Mouse (Mus musculus) ES-E14 (cell line): Measurements from ENCODE around the gene Cav1. TPM values are rescaled to one million over a fixed set of nuclear protein-coding genes. Genes with fewer than 3 reads are reported as not detected.
A peak's percentile ranks its signal among the peaks of the same experiment; 100 is the strongest.

ENCODE experiments used
- DNase-seq: peaks from one replicate; pipeline ENCODE4 v3.0.0-alpha.2; 2013; ENCODE audit warnings: low read depth, low spot score
- H3K27ac ChIP-seq: 2 replicates; pipeline ENCODE4 v1.5.1; 2012; ENCODE audit warnings: low read depth, mild to moderate bottlenecking, low read length, moderate library complexity, mixed read lengths; ENCODE audit not compliant: poor library complexity, insufficient read depth, severe bottlenecking
- H3K36me3 ChIP-seq: 2 replicates; pipeline ENCODE4 v1.6.1; 2012; ENCODE audit warnings: mild to moderate bottlenecking, low read length, moderate library complexity, mixed read lengths; ENCODE audit not compliant: control insufficient read depth, poor library complexity, insufficient read depth, severe bottlenecking
- H3K4me1 ChIP-seq, 2 experiments: fragments of 150-350 bp in 1 of 2; sonication (generic) in 1 of 2; 2 replicates each; pipeline ENCODE4 v1.6.1; 2012; ENCODE audit warnings: low read length in 2 of 2, mild to moderate bottlenecking in 1 of 2, mixed read lengths in 1 of 2; ENCODE audit not compliant: control insufficient read depth in 2 of 2, insufficient read depth in 2 of 2, poor library complexity in 1 of 2
- H3K4me3 ChIP-seq, 2 experiments: fragments of 150-350 bp in 1 of 2; sonication (generic) in 1 of 2; 2 replicates each; pipeline ENCODE4 v1.5.1; 2012; ENCODE audit warnings: low read length in 2 of 2, low read depth in 1 of 2, mild to moderate bottlenecking in 1 of 2, mixed read lengths in 1 of 2; ENCODE audit not compliant: insufficient read depth in 1 of 2, poor library complexity in 1 of 2, severe bottlenecking in 1 of 2
- H3K9ac ChIP-seq: 2 replicates; pipeline ENCODE4 v1.6.1; 2012; ENCODE audit warnings: low read depth, mild to moderate bottlenecking, low read length, mixed read lengths; ENCODE audit not compliant: poor library complexity, insufficient read depth, severe bottlenecking
- H3K9me3 ChIP-seq: fragments of 150-350 bp; sonication (generic); 2 replicates; pipeline ENCODE4 v1.6.1; 2012; ENCODE audit warnings: low read depth, mild to moderate bottlenecking, low read length; ENCODE audit not compliant: control insufficient read depth, insufficient read depth
- CHD2 ChIP-seq: IDR thresholded peaks from 2 replicates; pipeline ENCODE4 v1.6.1; 2014; ENCODE audit warnings: mild to moderate bottlenecking, low read depth, low read length, inconsistent platforms
- HCFC1 ChIP-seq: IDR thresholded peaks from 2 replicates; pipeline ENCODE4 v1.6.1; 2012; ENCODE audit warnings: low read length, inconsistent platforms, borderline replicate concordance; ENCODE audit not compliant: insufficient read depth
- MAFK ChIP-seq: IDR thresholded peaks from 2 replicates; pipeline ENCODE4 v1.6.1; 2014; ENCODE audit warnings: mild to moderate bottlenecking, low read depth, low read length, inconsistent platforms; ENCODE audit not compliant: insufficient read depth
- ZC3H11A ChIP-seq: IDR thresholded peaks from 2 replicates; pipeline ENCODE4 v1.6.1; 2012; ENCODE audit warnings: low read depth, mild to moderate bottlenecking, inconsistent platforms, low read length, borderline replicate concordance
- ZNF384 ChIP-seq: IDR thresholded peaks from 2 replicates; pipeline ENCODE4 v1.6.1; 2012; ENCODE audit warnings: low read depth, low read length, inconsistent platforms
- in situ Hi-C, 2 experiments: fragments of 600-800 bp; cut with MboI; formaldehyde crosslinking; loops; one replicate each; pipeline ENCODE4 v1.15.1; 2025; ENCODE audit warnings: low sequenced_read_pairs in 2 of 2, inconsistent platforms in 1 of 2; ENCODE audit not compliant: unreplicated experiment in 2 of 2
- total RNA-seq: library from RNA; depleted of rRNA; stranded (reverse); fragments of 300-350 nt; gene quantifications from 2 replicates; pipeline ENCODE4 v1.2.3, GENCODE M21; 2012

Gene Cav1
- total RNA-seq, 1 experiment, result 35.7 TPM

- Histone ChIP-seq H3K36me3 (no peaks in the 10 kb centered on the region), H3K9ac (no peak overlapping the region), H3K4me1 (no peaks in the 10 kb centered on the region), H3K9me3 (no peaks in the 10 kb centered on the region), H3K4me3 (no peak overlapping the region), H3K27ac (no peak overlapping the region)
- no peak for DNase-seq
- in situ Hi-C loops, result no loop called here
- TF ChIP-seq MAFK (no peak), CHD2 (no peak), ZNF384 (no peak), ZC3H11A (no peak), HCFC1 (no peak)
Measured at GRCm38 (mm10) chr6:17348011-17348410, 41.9 kb downstream of the Cav1 start.

- Histone ChIP-seq H3K27ac (no peak overlapping the region), H3K36me3 (no peaks in the 10 kb centered on the region), H3K9ac (no peak overlapping the region), H3K4me1 (no peaks in the 10 kb centered on the region), H3K9me3 (no peaks in the 10 kb centered on the region), H3K4me3 (no peak overlapping the region)
- no peak for TF ChIP-seq ZNF384
- TF ChIP-seq HCFC1, result no peak
- no peak for TF ChIP-seq MAFK
- no peak for TF ChIP-seq CHD2
- no peak for TF ChIP-seq ZC3H11A
- DNase-seq, result no peak
- in situ Hi-C loops, result loop anchor here in 1 of 2 experiments (25.0 kb wide), 2 partner anchors 236 to 239 kb away; no protein-coding TSS in a partner anchor
Measured at GRCm38 (mm10) chr6:17350803-17351202, 44.7 kb downstream of the Cav1 start.

GRCm38 (mm10) chr6:17358896-17359690 is 53.0 kb downstream of the Cav1 start:
- DNase-seq, result peak; percentile 12
- H3K4me3 ChIP-seq, result no peak overlapping the region
- no peak overlapping the region for H3K27ac ChIP-seq
- H3K4me1 ChIP-seq, result no peaks in the 10 kb centered on the region
- TF ChIP-seq CHD2 (no peak), ZC3H11A (peak; percentile 71; the same call in 1 of the 2 replicates), ZNF384 (no peak), MAFK (no peak), HCFC1 (no peak)
- H3K9ac ChIP-seq, result no peak overlapping the region
- in situ Hi-C loops, result loop anchor here (5.0 to 25.0 kb wide), 3 partner anchors 228 to 252 kb away; no protein-coding TSS in a partner anchor
- H3K36me3 ChIP-seq, result no peaks in the 10 kb centered on the region
- H3K9me3 ChIP-seq, result no peaks in the 10 kb centered on the region

- H3K9me3 ChIP-seq, result no peaks in the 10 kb centered on the region
- in situ Hi-C loops, result loop anchor here in 1 of 2 experiments (25.0 kb wide), 2 partner anchors 225 to 250 kb away; no protein-coding TSS in a partner anchor
- no peak for DNase-seq
- TF ChIP-seq HCFC1 (no peak), CHD2 (no peak), MAFK (no peak), ZNF384 (no peak), ZC3H11A (no peak)
- H3K9ac ChIP-seq, result no peak overlapping the region
- H3K27ac ChIP-seq, result no peak overlapping the region
- no peaks in the 10 kb centered on the region for H3K36me3 ChIP-seq
- no peaks in the 10 kb centered on the region for H3K4me1 ChIP-seq
- no peak overlapping the region for H3K4me3 ChIP-seq
Measured at GRCm38 (mm10) chr6:17362771-17363170, 56.6 kb downstream of the Cav1 start.
